Mouse (Mus musculus) retina, adult 2 months (tissue): ENCODE measurements around the gene Armh1.
"Not testable (repeated sequence)": the region's sequence is repeated elsewhere in the genome, so short reads cannot be mapped to it uniquely, and the experiment has no call there.

Source experiments
- DNase-seq: peaks from one replicate; pipeline ENCODE4 v3.0.0-alpha.2; 2012; ENCODE audit warnings: low read depth, low spot score

Gene Armh1

GRCm38 (mm10) chr4:117221836-117222235 lies 30.1 kb downstream of the Armh1 start:
- no peak for DNase-seq

GRCm38 (mm10) chr4:117220741-117221515 lies 31.0 kb downstream of the Armh1 start:
- no peak for DNase-seq

- DNase-seq = no peak
Measured at GRCm38 (mm10) chr4:117218517-117219219, 33.3 kb downstream of the Armh1 start.

GRCm38 (mm10) chr4:117217029-117217428 lies 34.9 kb downstream of the Armh1 start:
- no peak for DNase-seq

GRCm38 (mm10) chr4:117214250-117214649 lies 37.7 kb downstream of the Armh1 start:
- no peak for DNase-seq

- DNase-seq = no peak
Measured at GRCm38 (mm10) chr4:117210147-117211074, 41.5 kb downstream of the Armh1 start.

GRCm38 (mm10) chr4:117209592-117209991 lies 42.3 kb downstream of the Armh1 start:
- no peak for DNase-seq

GRCm38 (mm10) chr4:117202992-117203354 lies 49.0 kb downstream of the Armh1 start:
- no peak for DNase-seq

- no peak for DNase-seq
Measured at GRCm38 (mm10) chr4:117202046-117202991, 49.6 kb downstream of the Armh1 start.

- DNase-seq = no peak
Measured at GRCm38 (mm10) chr4:117191804-117192203, 60.1 kb downstream of the Armh1 start.

- DNase-seq = no peak
Measured at GRCm38 (mm10) chr4:117190660-117191059, 61.3 kb downstream of the Armh1 start.

GRCm38 (mm10) chr4:117189856-117190543 lies 61.9 kb downstream of the Armh1 start:
- no peak for DNase-seq

- peak; percentile 80 for DNase-seq
Measured at GRCm38 (mm10) chr4:117189382-117189855, 62.5 kb downstream of the Armh1 start.

- DNase-seq = no peak
Measured at GRCm38 (mm10) chr4:117188969-117189368, 63.0 kb downstream of the Armh1 start.

GRCm38 (mm10) chr4:117182759-117183096 lies 69.2 kb downstream of the Armh1 start:
- DNase-seq = not testable (repeated sequence)

GRCm38 (mm10) chr4:117181863-117182758 lies 69.8 kb downstream of the Armh1 start, which contains the start of gene Kif2c:
Kif2c (minus strand) TSS chr4:117182639.
- DNase-seq = peak; percentile 85

- DNase-seq = no peak
Measured at GRCm38 (mm10) chr4:117169936-117170335, 82.0 kb downstream of the Armh1 start.
